Mouse (Mus musculus) stomach, postnatal 0 days (tissue): ENCODE measurements around the gene Ldlr.

Experiments used
- CTCF ChIP-seq: IDR thresholded peaks from 2 replicates; pipeline ENCODE4 v1.5.1; 2016; ENCODE audit warnings: antibody characterized with exemption, low read depth, mild to moderate bottlenecking, moderate library complexity
- EP300 ChIP-seq: optimal IDR thresholded peaks from 2 replicates; pipeline ENCODE3; 2016; ENCODE audit warnings: antibody characterized with exemption

DNA sequence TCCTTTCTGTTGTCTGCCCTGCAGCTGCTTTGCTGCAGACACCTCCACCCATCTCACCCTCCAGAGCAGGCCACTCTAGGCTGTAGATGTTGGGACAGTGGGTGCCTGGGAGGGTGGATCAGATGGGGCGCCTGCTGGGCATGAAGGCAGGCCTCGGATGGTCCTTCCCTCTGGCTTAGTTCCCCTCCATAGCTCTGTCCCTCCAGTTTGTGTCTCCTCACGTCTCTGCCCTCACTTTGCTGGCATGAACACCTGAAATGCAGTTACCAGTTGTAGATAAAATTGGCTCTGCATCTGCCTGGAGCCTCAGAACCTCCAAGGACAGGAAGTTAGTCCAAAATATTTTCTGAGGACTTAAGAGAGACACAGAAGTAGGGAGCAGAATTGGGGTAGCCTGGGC, 73.6 kb downstream of the Ldlr start:
- TF ChIP-seq CTCF (no peak), EP300 (no peak)
